Mouse (Mus musculus): Measurements from ENCODE around the gene Imp3. TPM values are rescaled to one million over a fixed set of nuclear protein-coding genes. Genes with fewer than 3 reads are reported as not detected.

Gene Imp3
- 73.9 and 80.1 TPM in 2 replicates for polyA plus RNA-seq (2015; fragmentation: Nextera tagmentation; extraction: Ambion mirVana)

GRCm38 (mm10) chr9:56937223-56938160, at the start of gene Imp3:
Gene Imp3, plus strand, starts transcription at chr9:56937475.
- Histone ChIP-seq H3K4me2 (ENCODE audit: low read depth, low read length) (peak within 1 kb of the TSS; percentile 79), H3K4me3 (replicated peaks; ENCODE audit: low read length) (peak within 1 kb of the TSS; percentile 84), H3K4me1 (ENCODE audit: control insufficient read depth, insufficient read depth, low read length) (peaks cover 17% of the 10 kb centered on the region), H3K36me3 (ENCODE audit: control insufficient read depth, insufficient read depth, low read length) (no peaks in the 10 kb centered on the region), H3K9ac (ENCODE audit: low read length) (peak within 1 kb of the TSS; percentile 90), H3K27ac (ENCODE audit: low read length) (peak within 1 kb of the TSS; percentile 93), H3K9me3 (replicated peaks; ENCODE audit: control insufficient read depth, low read length) (no peaks in the 10 kb centered on the region), H3K27me3 (ENCODE audit: control insufficient read depth, insufficient read depth, low read length) (no peaks in the 10 kb centered on the region)
- peak; percentile 94 for ATAC-seq (ENCODE audit: insufficient read depth, low FRiP score)
- under 1% methylated on average over 73 of the region's 73 CpGs for WGBS

- Histone ChIP-seq H3K27ac (ENCODE audit: low read length) (no peak overlapping the region), H3K4me3 (replicated peaks; ENCODE audit: low read length) (no peak overlapping the region), H3K9me3 (replicated peaks; ENCODE audit: control insufficient read depth, low read length) (no peaks in the 10 kb centered on the region), H3K27me3 (ENCODE audit: control insufficient read depth, insufficient read depth, low read length) (no peaks in the 10 kb centered on the region), H3K4me2 (ENCODE audit: low read depth, low read length) (no peak overlapping the region), H3K36me3 (ENCODE audit: control insufficient read depth, insufficient read depth, low read length) (peaks cover 8% of the 10 kb centered on the region), H3K9ac (ENCODE audit: low read length) (no peak overlapping the region), H3K4me1 (ENCODE audit: control insufficient read depth, insufficient read depth, low read length) (peaks cover 5% of the 10 kb centered on the region; the same call in 1 of the 2 replicates)
- ATAC-seq (ENCODE audit: insufficient read depth, low FRiP score): no peak
- 91% methylated on average over 16 of the region's 16 CpGs for WGBS
Observed at GRCm38 (mm10) chr9:56887581-56887980, 49.7 kb upstream of the Imp3 start.

- WGBS: 15% methylated on average over 14 of the region's 14 CpGs
- ATAC-seq (ENCODE audit: insufficient read depth, low FRiP score): peak; percentile 68
Observed at GRCm38 (mm10) chr9:56889817-56890216, 47.5 kb upstream of the Imp3 start.

GRCm38 (mm10) chr9:56890522-56891250, 46.6 kb upstream of the Imp3 start:
- H3K4me1 ChIP-seq (ENCODE audit: control insufficient read depth, insufficient read depth, low read length): 0 out of 2 replicates have a peak, but pooled peaks cover 11% of the 10 kb centered on the region
- H3K9me3 ChIP-seq (replicated peaks; ENCODE audit: control insufficient read depth, low read length): no peaks in the 10 kb centered on the region
- no peak overlapping the region for H3K27ac ChIP-seq (ENCODE audit: low read length)
- peaks cover 8% of the 10 kb centered on the region for H3K36me3 ChIP-seq (ENCODE audit: control insufficient read depth, insufficient read depth, low read length)
- H3K27me3 ChIP-seq (ENCODE audit: control insufficient read depth, insufficient read depth, low read length): no peaks in the 10 kb centered on the region
- no peak overlapping the region for H3K4me3 ChIP-seq (replicated peaks; ENCODE audit: low read length)
- no peak for ATAC-seq (ENCODE audit: insufficient read depth, low FRiP score)
- WGBS: 66% methylated on average over 11 of the region's 11 CpGs
- H3K4me2 ChIP-seq (ENCODE audit: low read depth, low read length): no peak overlapping the region
- no peak overlapping the region for H3K9ac ChIP-seq (ENCODE audit: low read length)

More at GRCm38 (mm10) chr9:56889817-56890216, 47.5 kb upstream of the Imp3 start:
- Histone ChIP-seq H3K27me3 (ENCODE audit: control insufficient read depth, insufficient read depth, low read length) (no peaks in the 10 kb centered on the region), H3K27ac (ENCODE audit: low read length) (no peak overlapping the region), H3K9ac (ENCODE audit: low read length) (no peak overlapping the region), H3K4me1 (ENCODE audit: control insufficient read depth, insufficient read depth, low read length) (0 out of 2 replicates have a peak, but pooled peaks cover 11% of the 10 kb centered on the region), H3K9me3 (replicated peaks; ENCODE audit: control insufficient read depth, low read length) (no peaks in the 10 kb centered on the region), H3K4me2 (ENCODE audit: low read depth, low read length) (peak overlapping the region; percentile 46), H3K4me3 (replicated peaks; ENCODE audit: low read length) (peak overlapping the region; percentile 28), H3K36me3 (ENCODE audit: control insufficient read depth, insufficient read depth, low read length) (peaks cover 8% of the 10 kb centered on the region)

GRCm38 (mm10) chr9:56891517-56892011, 45.7 kb upstream of the Imp3 start:
- Histone ChIP-seq H3K27me3 (ENCODE audit: control insufficient read depth, insufficient read depth, low read length) (no peaks in the 10 kb centered on the region), H3K4me1 (ENCODE audit: control insufficient read depth, insufficient read depth, low read length) (0 out of 2 replicates have a peak, but pooled peaks cover 11% of the 10 kb centered on the region), H3K27ac (ENCODE audit: low read length) (no peak overlapping the region), H3K9ac (ENCODE audit: low read length) (peak overlapping the region; percentile 61), H3K4me2 (ENCODE audit: low read depth, low read length) (peak overlapping the region; percentile 38; the same call in 1 of the 2 replicates), H3K4me3 (replicated peaks; ENCODE audit: low read length) (no peak overlapping the region; the same call in 1 of the 2 replicates), H3K36me3 (ENCODE audit: control insufficient read depth, insufficient read depth, low read length) (peaks cover 8% of the 10 kb centered on the region), H3K9me3 (replicated peaks; ENCODE audit: control insufficient read depth, low read length) (no peaks in the 10 kb centered on the region)
- ATAC-seq (ENCODE audit: insufficient read depth, low FRiP score): peak; percentile 22; the same call in 1 of the 2 replicates
- WGBS: 32% methylated on average over 12 of the region's 12 CpGs

GRCm38 (mm10) chr9:56892111-56892510, 45.2 kb upstream of the Imp3 start:
- 0 out of 2 replicates have a peak, but pooled peaks cover 11% of the 10 kb centered on the region for H3K4me1 ChIP-seq (ENCODE audit: control insufficient read depth, insufficient read depth, low read length)
- H3K36me3 ChIP-seq (ENCODE audit: control insufficient read depth, insufficient read depth, low read length): peaks cover 8% of the 10 kb centered on the region
- no peak overlapping the region for H3K4me2 ChIP-seq (ENCODE audit: low read depth, low read length)
- no peak overlapping the region for H3K4me3 ChIP-seq (replicated peaks; ENCODE audit: low read length)
- no peak overlapping the region for H3K9ac ChIP-seq (ENCODE audit: low read length)
- ATAC-seq (ENCODE audit: insufficient read depth, low FRiP score): no peak
- H3K27me3 ChIP-seq (ENCODE audit: control insufficient read depth, insufficient read depth, low read length): no peaks in the 10 kb centered on the region
- WGBS: 91% methylated on average over 10 of the region's 10 CpGs
- no peak overlapping the region for H3K27ac ChIP-seq (ENCODE audit: low read length)
- no peaks in the 10 kb centered on the region for H3K9me3 ChIP-seq (replicated peaks; ENCODE audit: control insufficient read depth, low read length)

- Histone ChIP-seq H3K27ac (ENCODE audit: low read length) (no peak overlapping the region), H3K9ac (ENCODE audit: low read length) (0 out of 2 replicates have a peak overlapping the region, but pooled peaks have one; percentile 32), H3K4me2 (ENCODE audit: low read depth, low read length) (no peak overlapping the region), H3K36me3 (ENCODE audit: control insufficient read depth, insufficient read depth, low read length) (peaks cover under 1% of the 10 kb centered on the region; the same call in 1 of the 2 replicates), H3K9me3 (replicated peaks; ENCODE audit: control insufficient read depth, low read length) (no peaks in the 10 kb centered on the region), H3K4me1 (ENCODE audit: control insufficient read depth, insufficient read depth, low read length) (0 out of 2 replicates have a peak, but pooled peaks cover 11% of the 10 kb centered on the region), H3K27me3 (ENCODE audit: control insufficient read depth, insufficient read depth, low read length) (no peaks in the 10 kb centered on the region), H3K4me3 (replicated peaks; ENCODE audit: low read length) (no peak overlapping the region)
- ATAC-seq (ENCODE audit: insufficient read depth, low FRiP score): no peak
- 72% methylated on average over 8 of the region's 8 CpGs for WGBS
Observed at GRCm38 (mm10) chr9:56893313-56893712, 44.0 kb upstream of the Imp3 start.

- Histone ChIP-seq H3K4me3 (replicated peaks; ENCODE audit: low read length) (no peak overlapping the region), H3K4me1 (ENCODE audit: control insufficient read depth, insufficient read depth, low read length) (0 out of 2 replicates have a peak, but pooled peaks cover 11% of the 10 kb centered on the region), H3K4me2 (ENCODE audit: low read depth, low read length) (0 out of 2 replicates have a peak overlapping the region, but pooled peaks have one; percentile 9), H3K27ac (ENCODE audit: low read length) (no peak overlapping the region), H3K9me3 (replicated peaks; ENCODE audit: control insufficient read depth, low read length) (no peaks in the 10 kb centered on the region), H3K9ac (ENCODE audit: low read length) (no peak overlapping the region), H3K36me3 (ENCODE audit: control insufficient read depth, insufficient read depth, low read length) (no peaks in the 10 kb centered on the region), H3K27me3 (ENCODE audit: control insufficient read depth, insufficient read depth, low read length) (no peaks in the 10 kb centered on the region)
- peak; percentile 25; the same call in 1 of the 2 replicates for ATAC-seq (ENCODE audit: insufficient read depth, low FRiP score)
- 24% methylated on average over 3 of the region's 3 CpGs for WGBS
Observed at GRCm38 (mm10) chr9:56894006-56894405, 43.3 kb upstream of the Imp3 start.
